Mouse (Mus musculus) layer of hippocampus, postnatal 10 days (tissue): ENCODE results near the gene Zfp322a. TPM values are rescaled to one million over a fixed set of nuclear protein-coding genes. Genes with fewer than 3 reads are reported as not detected.

Experiments
- DNase-seq, 2 experiments: peaks; one replicate each; pipeline ENCODE4 v3.0.0; 2021; ENCODE audit warnings: low spot score in 2 of 2
- total RNA-seq, 2 experiments: library from RNA; stranded (reverse); gene quantifications; 2 replicates each; pipeline ENCODE4 v1.2.3; 2021

Zfp322a gene
- total RNA-seq, 2 experiments from 2014 or later = 37.0 to 40.8 TPM

DNA sequence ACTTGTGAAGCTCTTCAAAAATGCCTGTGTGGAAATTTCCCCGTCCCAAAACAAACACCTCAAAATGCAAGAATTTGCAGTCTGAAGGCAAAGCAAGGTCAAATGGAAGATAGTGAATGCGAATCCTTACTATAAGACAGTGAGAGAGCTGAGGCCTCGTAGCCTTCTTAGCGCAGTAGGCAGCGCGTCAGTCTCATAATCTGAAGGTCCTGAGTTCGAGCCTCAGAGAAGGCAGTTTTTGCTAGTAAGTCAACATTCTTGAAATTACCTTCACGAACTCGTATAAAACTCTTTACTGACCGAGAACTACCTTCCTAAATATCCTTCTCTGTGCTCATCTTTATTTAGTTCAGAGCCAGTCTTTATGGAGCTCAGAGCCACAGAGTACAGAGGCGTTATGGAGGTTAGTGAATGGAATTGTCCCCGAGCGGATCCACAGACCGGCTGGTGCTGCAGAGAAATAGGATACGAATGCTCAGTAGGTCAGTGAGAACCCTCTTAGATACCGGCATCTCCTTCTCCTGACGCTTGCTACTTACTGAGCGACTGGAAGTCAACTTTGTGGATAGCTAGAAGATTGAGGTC, 51.6 kb downstream of the Zfp322a start:
- DNase-seq = no peak

DNA sequence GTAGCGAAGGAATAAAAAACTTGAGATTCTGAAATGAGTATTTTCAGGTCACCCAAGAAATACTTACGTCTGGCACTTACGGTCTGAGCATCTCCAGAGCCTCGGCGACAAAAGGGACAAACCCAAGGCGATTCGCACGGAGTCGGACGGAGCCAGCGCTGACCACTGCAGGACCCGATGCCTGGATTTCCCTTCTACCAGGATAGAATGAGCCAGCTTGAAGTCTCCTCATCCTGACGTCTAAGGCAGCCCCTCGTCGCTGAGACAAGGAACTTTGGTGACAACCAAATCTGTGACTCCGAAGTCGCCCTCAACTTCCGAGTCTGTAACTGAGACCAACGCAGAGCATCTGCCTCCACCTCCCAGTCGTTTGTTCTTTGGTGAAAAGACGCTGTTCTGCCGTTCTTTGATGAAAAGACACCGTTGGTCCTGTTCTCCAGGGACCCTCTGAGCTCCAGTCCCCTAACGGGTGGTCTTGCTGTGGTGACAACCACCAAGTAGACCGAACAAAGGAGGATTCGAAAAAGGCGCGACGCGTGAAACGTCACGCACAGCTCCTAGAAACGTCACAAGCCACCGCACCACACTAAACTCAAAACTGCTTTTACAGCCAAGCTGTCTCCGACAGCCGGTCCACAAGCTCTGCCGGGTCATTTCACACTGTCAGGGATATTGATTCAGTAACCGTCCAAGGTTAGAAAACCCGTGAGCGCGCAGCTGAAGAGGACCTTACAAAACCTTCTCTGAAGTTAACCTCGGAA, 55.9 kb downstream of the Zfp322a start:
- DNase-seq = no peak

DNA sequence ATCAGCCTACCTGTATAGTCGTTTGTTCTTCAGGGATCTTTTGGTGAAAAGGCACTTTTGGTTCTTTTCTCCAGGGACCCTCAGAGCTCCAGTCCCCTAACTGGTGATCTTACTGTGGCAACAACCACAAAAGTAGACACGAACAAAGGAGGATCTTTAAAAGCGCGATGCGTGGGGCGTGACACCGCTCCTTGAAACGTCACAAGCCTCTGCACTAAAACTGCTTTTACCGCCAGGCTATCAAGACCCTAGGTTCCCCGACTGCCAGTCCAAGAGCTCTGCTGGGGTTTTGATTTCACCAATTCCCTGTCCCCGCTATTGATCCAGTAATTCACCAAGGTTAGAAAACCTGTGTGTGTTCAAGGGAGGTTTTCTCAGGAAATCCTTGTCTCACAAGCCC, 59.0 kb downstream of the Zfp322a start:
- DNase-seq = no peak

DNA sequence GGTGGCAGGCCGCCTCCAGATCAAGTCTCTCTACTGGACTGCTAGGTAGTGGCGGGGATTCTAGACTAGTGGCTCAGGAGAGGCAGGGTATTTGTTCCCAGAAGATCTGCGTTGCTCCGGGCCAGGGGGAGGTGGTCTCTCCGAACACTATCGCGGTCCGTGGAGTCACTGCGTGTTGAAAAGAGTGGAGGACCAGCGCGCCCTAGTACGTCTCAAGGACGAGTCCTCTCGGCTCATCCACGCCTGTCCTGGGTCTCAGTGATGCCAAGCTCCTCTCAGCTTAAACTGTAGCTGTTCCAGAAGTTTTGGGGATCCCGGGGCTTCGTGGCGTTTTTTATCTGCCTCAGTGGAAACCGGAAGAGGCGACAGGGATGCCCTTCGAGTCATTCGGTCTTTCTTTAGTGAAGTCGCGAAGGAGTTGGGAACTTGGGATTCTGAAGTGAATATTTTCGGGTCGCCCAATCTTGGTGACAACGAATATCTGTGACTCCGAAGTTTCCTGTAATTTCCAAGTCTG, 59.5 kb downstream of the Zfp322a start:
- DNase-seq = peak; percentile 18 to 21

DNA sequence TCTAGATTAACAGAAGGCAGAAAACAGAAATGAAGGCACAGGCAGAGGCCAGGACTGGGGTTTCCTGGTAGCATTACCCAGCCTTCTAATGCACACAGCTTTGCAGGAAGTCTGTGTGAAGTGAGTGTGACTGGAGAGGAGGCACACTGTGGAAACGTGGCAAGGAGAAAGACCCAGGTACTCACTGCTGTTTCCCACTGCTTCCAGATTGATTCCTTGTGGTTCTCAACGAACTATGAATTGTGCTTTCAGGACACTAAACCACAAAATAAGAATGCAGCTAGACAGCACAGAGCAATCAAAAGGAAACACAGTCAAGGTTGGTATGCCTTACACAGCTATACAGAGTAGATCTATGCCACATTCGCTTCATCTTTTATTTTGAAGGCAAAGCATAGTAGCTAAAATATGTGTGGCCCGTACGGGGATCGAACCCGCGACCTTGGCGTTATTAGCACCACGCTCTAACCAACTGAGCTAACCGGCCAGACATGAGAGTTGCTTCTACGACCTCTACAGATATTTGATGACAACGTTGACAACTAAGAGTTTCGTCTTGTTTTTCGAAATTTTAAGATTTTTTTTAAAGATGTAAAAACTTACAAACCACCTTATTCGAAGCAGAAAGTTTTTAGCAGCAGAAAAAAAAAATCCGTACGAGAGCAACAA, 60.2 kb downstream of the Zfp322a start:
- DNase-seq = peak; percentile 13 to 42

DNA sequence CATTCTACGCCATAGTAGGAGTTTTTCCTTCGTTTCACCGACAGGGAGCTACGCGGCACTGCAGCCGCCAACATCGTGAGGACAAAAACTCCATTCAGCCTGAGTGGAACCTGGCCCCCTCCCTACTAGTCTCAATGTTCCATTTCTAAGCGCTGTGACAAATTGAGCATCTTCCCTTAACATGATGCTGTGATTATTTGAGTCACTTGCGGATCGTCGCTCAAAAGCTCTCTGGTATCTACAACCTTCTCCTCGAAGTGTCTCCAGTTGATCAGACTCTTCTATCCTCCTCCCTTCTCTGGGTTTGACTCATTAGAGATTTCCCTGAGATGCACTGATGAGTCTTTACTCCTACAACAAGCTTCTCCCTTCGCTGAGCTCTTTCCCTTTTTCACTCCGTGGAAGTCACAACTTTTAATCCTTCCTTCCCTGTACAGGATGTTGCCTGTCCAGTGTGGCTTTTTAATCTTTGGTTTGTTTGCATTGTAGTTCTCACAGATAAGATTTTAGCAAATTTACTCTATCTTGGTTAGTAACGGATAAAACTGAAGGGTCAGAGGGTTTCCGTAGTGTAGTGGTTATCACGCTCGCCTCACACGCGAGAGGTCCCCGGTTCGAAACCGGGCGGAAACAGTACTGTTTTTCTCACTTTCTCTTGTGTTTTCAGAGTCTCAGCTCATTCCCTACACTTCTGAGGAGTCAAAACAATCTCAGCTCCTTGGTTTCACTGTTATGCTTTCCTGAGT, 61.8 kb downstream of the Zfp322a start:
- peak; percentile 27 to 54 for DNase-seq

DNA sequence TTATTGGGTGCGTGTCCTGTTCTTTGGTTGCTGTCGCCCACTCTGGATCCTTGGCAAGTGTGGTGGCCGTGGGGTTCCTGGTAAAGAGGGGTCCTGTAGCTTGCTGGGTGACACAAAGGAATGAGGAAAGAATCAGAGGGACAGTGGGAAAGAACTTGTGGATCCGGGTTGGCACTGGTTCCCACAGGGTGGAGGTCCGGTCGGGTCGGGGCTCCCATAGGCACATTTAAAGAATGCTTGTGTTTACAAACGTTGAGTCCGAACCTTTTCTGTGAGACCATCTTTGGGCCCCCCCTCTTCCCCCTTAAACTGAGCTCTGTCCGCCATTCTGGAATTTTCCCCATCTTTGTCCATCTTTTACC, 62.3 kb downstream of the Zfp322a start:
- no peak for DNase-seq

Other genes starting within 250 kb of the Zfp322a start
- not detected for gene Vmn1r218, start 236.1 kb downstream of the Zfp322a start, total RNA-seq
- not detected for gene Vmn1r219, start 209.9 kb downstream of the Zfp322a start, total RNA-seq
- not detected for gene Vmn1r220, start 181.2 kb downstream of the Zfp322a start, total RNA-seq
- not detected for gene Vmn1r221, start 155.1 kb downstream of the Zfp322a start, total RNA-seq
- gene Vmn1r222, start 133.3 kb downstream of the Zfp322a start, total RNA-seq = not detected
- gene Vmn1r223, start 122.1 kb downstream of the Zfp322a start, total RNA-seq = not detected
- 1 to 10 TPM; 7.0 to 7.5 TPM for gene Abt1, start 54.7 kb upstream of the Zfp322a start, total RNA-seq
- gene Btn1a1, start 96.7 kb upstream of the Zfp322a start, total RNA-seq = not detected
- under 1 TPM; 0.53 to 0.58 TPM for gene Btn2a2, start 119.6 kb upstream of the Zfp322a start, total RNA-seq
- gene Hist1h4h, start 161.8 kb upstream of the Zfp322a start, total RNA-seq = 100 to 1,000 TPM; 280 to 315 TPM
- gene Hist1h2af, start 164.7 kb upstream of the Zfp322a start, total RNA-seq = 10 to 100 TPM; 45.7 to 51.3 TPM
- 10 to 100 TPM; 19.1 to 19.9 TPM for gene Hist1h3g, start 166.2 kb upstream of the Zfp322a start, total RNA-seq
- gene Hist1h2bh, start 174.2 kb upstream of the Zfp322a start, total RNA-seq = 1 to 10 TPM; 5.1 TPM
- 10 to 100 TPM; 28.3 to 32.7 TPM for gene Hist1h3f, start 174.8 kb upstream of the Zfp322a start, total RNA-seq
- gene Hist1h4f, start 182.4 kb upstream of the Zfp322a start, total RNA-seq = 100 to 1,000 TPM; 140 to 182 TPM
- 1 to 10 TPM; 6.4 to 6.6 TPM for gene Hist1h1d, start 184.1 kb upstream of the Zfp322a start, total RNA-seq
- gene Hist1h3e, start 193.2 kb upstream of the Zfp322a start, total RNA-seq = 10 to 100 TPM; 77.0 to 85.3 TPM
- gene Hist1h2ae, start 202.0 kb upstream of the Zfp322a start, total RNA-seq = 10 to 100 TPM; 13.0 to 14.0 TPM
- gene Hist1h2bg, start 202.2 kb upstream of the Zfp322a start, total RNA-seq = 100 to 1,000 TPM; 105 to 126 TPM
- 10 to 100 TPM; 44.2 to 62.6 TPM for gene Hist1h2bf, start 205.0 kb upstream of the Zfp322a start, total RNA-seq
- 1 to 10 TPM; 5.3 to 5.6 TPM for gene Hist1h2ad, start 205.2 kb upstream of the Zfp322a start, total RNA-seq
- gene Hist1h3d, start 206.6 kb upstream of the Zfp322a start, total RNA-seq = 10 to 100 TPM; 13.0 to 15.0 TPM
- 100 to 1,000 TPM; 147 to 163 TPM for gene Hist1h4d, start 212.4 kb upstream of the Zfp322a start, total RNA-seq